Mouse (Mus musculus) heart, embryonic 10.5 days (tissue): ENCODE data around the gene C5ar1. TPM values are rescaled to one million over a fixed set of nuclear protein-coding genes. Genes with fewer than 3 reads are reported as not detected.

ENCODE experiments used
- DNase-seq: peaks from one replicate; pipeline ENCODE4 v3.0.0-alpha.2; 2017; ENCODE audit warnings: low spot score
- H3K27ac ChIP-seq: fragments of 300-500 bp; sonication (generic); 2 replicates; pipeline ENCODE4 v1.5.1; 2016; ENCODE audit warnings: mild to moderate bottlenecking
- H3K27me3 ChIP-seq: fragments of 300-500 bp; sonication (generic); 2 replicates; pipeline ENCODE4 v1.6.1; 2016; ENCODE audit warnings: mild to moderate bottlenecking; ENCODE audit not compliant: poor library complexity, insufficient read depth, severe bottlenecking
- H3K36me3 ChIP-seq: fragments of 300-500 bp; sonication (generic); 2 replicates; pipeline ENCODE4 v1.6.1; 2016; ENCODE audit warnings: mild to moderate bottlenecking, moderate library complexity
- H3K4me1 ChIP-seq: fragments of 300-500 bp; sonication (generic); 2 replicates; pipeline ENCODE4 v1.6.1; 2016; ENCODE audit warnings: mild to moderate bottlenecking
- H3K4me3 ChIP-seq: fragments of 300-500 bp; sonication (generic); 2 replicates; pipeline ENCODE4 v1.5.1; 2016; ENCODE audit warnings: mild to moderate bottlenecking, moderate library complexity
- H3K9me3 ChIP-seq: fragments of 300-500 bp; sonication (generic); 2 replicates; pipeline ENCODE4 v1.6.1; 2016; ENCODE audit warnings: mild to moderate bottlenecking, moderate library complexity
- WGBS: fragments of 180-500 bp; shearing (Covaris S2); methylation state at CpG from one replicate; pipeline ENCODE4 v1.1.7; 2016; 5-methylcytosine and 5-hydroxymethylcytosine counted together
- polyA plus RNA-seq: library from polyadenylated mRNA; unstranded; fragments of >200 nt; fragmentation: Nextera tagmentation; extraction: Ambion mirVana; gene quantifications from 2 replicates; pipeline ENCODE4 v1.2.1, GENCODE M21; 2016

Gene C5ar1
- polyA plus RNA-seq, 1 experiment from 2014 or later = 1.0 TPM

DNA sequence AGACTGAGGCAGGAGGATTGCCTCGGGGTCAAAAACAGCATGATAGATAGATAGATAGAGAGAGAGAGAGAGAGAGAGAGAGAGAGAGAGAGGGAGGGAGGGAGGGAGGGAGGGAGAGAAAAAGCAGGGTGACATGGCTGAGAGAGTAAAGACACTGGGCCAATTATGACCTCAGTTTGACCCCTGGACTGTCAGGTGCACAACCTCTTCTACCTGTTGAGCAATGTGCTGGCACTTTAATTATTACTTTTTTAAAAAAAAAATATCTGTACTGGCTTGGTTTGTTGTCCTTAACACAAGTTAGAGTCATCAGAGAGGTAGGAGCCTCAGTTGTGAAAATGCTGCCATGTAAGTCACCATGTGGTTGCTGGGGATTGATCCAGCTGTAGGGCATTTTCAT is 28.5 kb upstream of the C5ar1 start:
- no peak for DNase-seq
- H3K9me3 ChIP-seq = no peaks in the 10 kb centered on the region
- no peak overlapping the region for H3K4me3 ChIP-seq
- H3K4me1 ChIP-seq = peaks cover 11% of the 10 kb centered on the region; the same call in 1 of the 2 replicates
- H3K27ac ChIP-seq = no peak overlapping the region
- H3K27me3 ChIP-seq = no peaks in the 10 kb centered on the region
- H3K36me3 ChIP-seq = peaks cover 16% of the 10 kb centered on the region
- 72% methylated on average over 1 of the region's 1 CpGs for whole genome bisulfite sequencing

DNA sequence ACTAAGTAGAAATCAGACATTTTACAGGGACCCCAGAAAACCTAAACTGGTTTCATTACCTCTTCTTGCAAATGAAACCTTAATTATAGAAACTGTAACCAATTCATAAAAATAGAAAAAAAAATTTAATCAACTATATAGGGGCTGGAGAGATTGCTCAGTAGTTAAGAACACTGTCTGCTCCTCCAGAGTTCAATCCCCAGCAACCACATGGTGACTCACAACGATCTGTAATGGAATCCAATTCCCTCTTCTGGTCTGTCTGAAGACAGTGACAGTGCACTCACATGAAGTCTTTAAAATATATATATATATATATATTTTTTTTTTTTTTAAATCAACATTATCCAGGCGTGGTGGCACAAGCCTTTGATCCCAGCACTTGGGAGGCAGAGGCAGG is 27.7 kb upstream of the C5ar1 start:
- Histone ChIP-seq H3K27ac (peak overlapping the region; percentile 98), H3K36me3 (peaks cover 24% of the 10 kb centered on the region), H3K4me3 (peak overlapping the region; percentile 71), H3K27me3 (no peaks in the 10 kb centered on the region), H3K9me3 (no peaks in the 10 kb centered on the region), H3K4me1 (peaks cover 11% of the 10 kb centered on the region; the same call in 1 of the 2 replicates)
- DNase-seq = no peak
- 80% methylated on average over 2 of the region's 2 CpGs for WGBS

DNA sequence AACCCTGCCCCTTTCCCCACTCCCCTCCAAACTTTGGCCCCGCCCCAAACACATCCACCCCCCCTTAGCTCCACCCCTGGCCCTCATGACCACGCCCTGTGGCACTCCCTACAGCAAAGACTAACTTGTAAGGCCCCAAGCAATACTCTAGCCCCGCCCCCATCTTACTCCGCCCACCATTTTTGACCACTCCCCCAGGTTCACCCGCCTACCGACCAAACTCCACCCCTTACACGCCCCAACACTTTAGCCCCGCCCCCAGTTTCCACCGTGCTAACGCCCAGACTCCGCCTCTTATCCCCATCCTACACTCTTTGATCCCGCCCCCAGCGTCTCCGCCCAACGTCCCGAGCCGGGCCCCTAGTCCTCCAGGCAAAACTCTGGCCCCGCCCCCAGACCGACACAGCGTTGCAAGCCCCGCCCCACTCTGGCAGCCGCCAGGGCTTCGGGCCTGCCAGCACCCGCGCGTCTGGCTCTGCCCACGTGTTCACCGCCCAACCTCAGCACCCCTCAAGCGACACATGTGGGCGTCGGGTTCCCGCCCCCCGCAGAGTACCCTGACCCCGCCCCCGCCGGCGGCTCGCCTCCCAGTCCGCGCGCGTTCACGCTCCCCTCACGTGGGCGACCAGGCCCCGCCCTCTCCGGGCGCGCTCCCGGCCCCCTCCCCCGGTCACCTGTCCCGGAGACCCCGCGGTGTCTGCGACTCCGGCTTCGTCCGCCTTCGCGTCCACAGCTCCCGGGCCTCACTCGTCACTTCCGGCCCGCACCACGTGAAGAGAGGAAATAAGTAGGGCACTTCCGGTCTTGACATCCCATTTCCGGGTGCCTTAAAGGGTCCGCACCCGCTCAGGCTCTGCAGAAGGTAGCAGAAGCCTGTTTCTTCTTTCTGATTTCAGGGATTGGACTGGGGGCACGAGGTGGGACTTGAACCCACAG is 27.0 kb upstream of the C5ar1 start, which contains the start of gene Ccdc9:
Gene Ccdc9, minus strand, starts transcription at position 770 of the 936 bp plus-strand sequence.
- peak within 1 kb of the TSS; percentile 98 for H3K27ac ChIP-seq
- H3K27me3 ChIP-seq = no peaks in the 10 kb centered on the region
- no peaks in the 10 kb centered on the region for H3K9me3 ChIP-seq
- peaks cover 11% of the 10 kb centered on the region; the same call in 1 of the 2 replicates for H3K4me1 ChIP-seq
- WGBS = 1% methylated on average over 69 of the region's 70 CpGs
- peaks cover 31% of the 10 kb centered on the region for H3K36me3 ChIP-seq
- peak within 1 kb of the TSS; percentile 71 for H3K4me3 ChIP-seq
- peak; percentile 100 for DNase-seq

DNA sequence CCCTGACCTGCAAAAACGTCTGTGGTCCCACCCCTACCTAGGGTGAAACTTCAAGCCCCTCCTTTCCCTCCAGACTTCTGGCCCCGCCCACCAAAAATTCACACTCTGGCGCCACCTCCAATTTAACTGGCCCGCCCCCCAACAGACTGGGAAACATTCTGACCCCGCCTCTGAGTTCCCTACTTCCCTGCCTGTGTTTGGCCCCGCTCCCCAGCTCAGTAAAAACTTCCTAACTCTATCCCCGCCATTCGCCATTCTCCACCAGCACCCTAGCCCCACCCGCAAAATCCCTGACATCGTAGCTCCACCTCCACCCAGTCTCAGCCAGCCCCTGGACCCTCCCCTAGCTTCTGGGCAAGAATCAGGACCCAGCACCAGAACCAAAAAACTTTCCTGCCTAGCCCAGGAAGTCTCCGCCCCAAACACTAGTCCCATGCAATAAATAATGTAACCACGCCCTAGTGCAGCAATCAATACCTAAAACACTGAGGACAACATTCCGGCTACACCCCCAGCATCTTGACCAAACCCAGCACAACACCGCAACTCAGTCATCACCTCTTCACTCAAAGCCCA is 26.2 kb upstream of the C5ar1 start:
- Histone ChIP-seq H3K27ac (peak overlapping the region; percentile 98; the same call in 1 of the 2 replicates), H3K36me3 (peaks cover 38% of the 10 kb centered on the region), H3K4me1 (peaks cover 11% of the 10 kb centered on the region; the same call in 1 of the 2 replicates), H3K9me3 (no peaks in the 10 kb centered on the region), H3K4me3 (peak overlapping the region; percentile 71), H3K27me3 (no peaks in the 10 kb centered on the region)
- DNase-seq = peak; percentile 83
- 5% methylated on average over 14 of the region's 14 CpGs for WGBS

DNA sequence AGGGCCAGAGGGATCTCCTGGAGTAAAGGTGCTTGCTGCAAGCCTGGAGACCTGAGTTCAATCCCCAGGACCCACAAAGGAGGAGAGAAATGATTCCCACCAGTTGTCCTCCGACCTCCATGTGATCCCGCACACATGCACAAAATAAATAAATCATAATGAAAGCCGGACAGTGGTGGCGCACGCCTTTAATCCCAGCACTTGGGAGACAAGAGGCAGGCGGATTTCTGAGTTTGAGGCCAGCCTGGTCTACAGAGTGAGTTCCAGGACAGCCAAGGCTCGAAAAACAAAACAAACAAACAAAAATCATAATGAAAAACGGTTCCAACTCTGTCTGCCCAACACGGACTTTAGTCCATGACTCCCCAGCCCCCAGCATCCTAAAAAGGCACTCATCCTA is 25.6 kb upstream of the C5ar1 start:
- no peaks in the 10 kb centered on the region for H3K9me3 ChIP-seq
- peak overlapping the region; percentile 71 for H3K4me3 ChIP-seq
- 0 out of 2 replicates have a peak overlapping the region, but pooled peaks have one; percentile 98 for H3K27ac ChIP-seq
- H3K4me1 ChIP-seq = peaks cover 11% of the 10 kb centered on the region; the same call in 1 of the 2 replicates
- no peaks in the 10 kb centered on the region for H3K27me3 ChIP-seq
- no peak for DNase-seq
- peaks cover 44% of the 10 kb centered on the region for H3K36me3 ChIP-seq
- 72% methylated on average over 9 of the region's 9 CpGs for WGBS

DNA sequence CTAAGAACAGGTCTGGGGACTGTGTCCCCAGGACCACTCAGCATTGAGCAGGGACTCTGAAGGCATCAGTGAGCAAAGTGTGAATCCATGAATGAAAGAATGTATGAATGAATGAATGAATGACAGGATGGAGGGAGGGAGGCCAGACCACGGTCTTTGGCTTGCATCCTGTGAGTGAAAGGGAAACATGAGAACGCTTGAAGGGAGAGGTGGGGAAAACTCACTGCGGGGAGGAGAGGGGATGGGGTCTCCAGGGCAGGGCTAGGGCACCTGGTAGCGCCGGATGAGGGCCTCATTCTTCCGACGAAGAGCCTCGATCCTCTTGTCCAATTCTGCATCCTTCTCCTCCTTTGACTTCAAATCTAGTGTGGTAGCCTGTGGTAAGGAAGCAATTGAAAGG is 24.7 kb upstream of the C5ar1 start:
- no peaks in the 10 kb centered on the region for H3K9me3 ChIP-seq
- H3K4me1 ChIP-seq = peaks cover 11% of the 10 kb centered on the region; the same call in 1 of the 2 replicates
- no peak for DNase-seq
- H3K36me3 ChIP-seq = peaks cover 50% of the 10 kb centered on the region
- WGBS = 84% methylated on average over 8 of the region's 8 CpGs
- no peak overlapping the region for H3K27ac ChIP-seq
- no peaks in the 10 kb centered on the region for H3K27me3 ChIP-seq
- no peak overlapping the region for H3K4me3 ChIP-seq

DNA sequence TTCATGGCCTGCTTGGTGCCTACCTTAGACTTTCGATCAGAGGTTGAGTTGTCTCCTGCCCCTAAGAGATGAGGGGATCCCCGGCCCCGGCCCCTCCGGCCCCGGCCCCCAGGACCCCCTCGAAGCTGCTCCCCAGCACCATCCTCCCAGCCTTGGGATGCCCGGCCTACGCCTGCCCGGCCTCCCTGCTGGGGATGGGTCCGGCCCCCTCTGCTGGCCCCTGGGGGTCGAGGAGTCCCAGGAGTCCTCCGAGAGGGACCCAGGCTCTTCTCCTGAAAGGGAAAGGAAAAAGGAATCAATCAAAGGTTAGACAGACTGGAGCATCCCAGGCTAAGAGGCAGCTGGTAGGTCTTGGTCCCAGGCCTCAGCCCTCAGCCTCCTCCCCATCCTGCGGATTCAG is 23.0 kb upstream of the C5ar1 start:
- no peak for DNase-seq

DNA sequence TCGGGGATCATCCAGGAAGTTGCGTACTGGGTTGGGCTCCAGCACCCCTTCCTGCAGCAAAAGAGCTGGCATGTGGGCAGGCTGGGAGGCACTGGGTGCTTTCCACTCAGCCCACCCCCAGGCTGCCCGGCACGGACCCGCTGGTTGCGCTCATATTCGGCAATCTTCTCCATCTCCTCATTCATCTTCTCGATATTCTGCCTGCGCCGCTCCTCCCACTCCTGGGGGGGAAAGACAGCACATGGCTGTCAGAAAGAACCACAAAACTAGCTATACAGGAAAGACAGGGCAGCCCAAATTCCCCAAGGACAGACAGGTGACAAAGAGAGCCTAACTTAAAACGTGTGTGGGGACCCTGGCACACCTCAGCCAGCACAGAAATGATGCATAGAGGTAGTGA is 21.4 kb upstream of the C5ar1 start:
- Histone ChIP-seq H3K9me3 (no peaks in the 10 kb centered on the region), H3K36me3 (peaks cover 82% of the 10 kb centered on the region), H3K27ac (no peak overlapping the region), H3K4me3 (no peak overlapping the region), H3K4me1 (peaks cover 11% of the 10 kb centered on the region; the same call in 1 of the 2 replicates), H3K27me3 (no peaks in the 10 kb centered on the region)
- WGBS = 90% methylated on average over 11 of the region's 11 CpGs
- no peak for DNase-seq

More for the DNA sequence above, 23.0 kb upstream of the C5ar1 start:
- Histone ChIP-seq H3K4me3 (no peak overlapping the region), H3K9me3 (no peaks in the 10 kb centered on the region), H3K4me1 (peaks cover 11% of the 10 kb centered on the region; the same call in 1 of the 2 replicates), H3K27me3 (no peaks in the 10 kb centered on the region), H3K27ac (no peak overlapping the region), H3K36me3 (peaks cover 65% of the 10 kb centered on the region)
- 92% methylated on average over 13 of the region's 13 CpGs for WGBS

DNA sequence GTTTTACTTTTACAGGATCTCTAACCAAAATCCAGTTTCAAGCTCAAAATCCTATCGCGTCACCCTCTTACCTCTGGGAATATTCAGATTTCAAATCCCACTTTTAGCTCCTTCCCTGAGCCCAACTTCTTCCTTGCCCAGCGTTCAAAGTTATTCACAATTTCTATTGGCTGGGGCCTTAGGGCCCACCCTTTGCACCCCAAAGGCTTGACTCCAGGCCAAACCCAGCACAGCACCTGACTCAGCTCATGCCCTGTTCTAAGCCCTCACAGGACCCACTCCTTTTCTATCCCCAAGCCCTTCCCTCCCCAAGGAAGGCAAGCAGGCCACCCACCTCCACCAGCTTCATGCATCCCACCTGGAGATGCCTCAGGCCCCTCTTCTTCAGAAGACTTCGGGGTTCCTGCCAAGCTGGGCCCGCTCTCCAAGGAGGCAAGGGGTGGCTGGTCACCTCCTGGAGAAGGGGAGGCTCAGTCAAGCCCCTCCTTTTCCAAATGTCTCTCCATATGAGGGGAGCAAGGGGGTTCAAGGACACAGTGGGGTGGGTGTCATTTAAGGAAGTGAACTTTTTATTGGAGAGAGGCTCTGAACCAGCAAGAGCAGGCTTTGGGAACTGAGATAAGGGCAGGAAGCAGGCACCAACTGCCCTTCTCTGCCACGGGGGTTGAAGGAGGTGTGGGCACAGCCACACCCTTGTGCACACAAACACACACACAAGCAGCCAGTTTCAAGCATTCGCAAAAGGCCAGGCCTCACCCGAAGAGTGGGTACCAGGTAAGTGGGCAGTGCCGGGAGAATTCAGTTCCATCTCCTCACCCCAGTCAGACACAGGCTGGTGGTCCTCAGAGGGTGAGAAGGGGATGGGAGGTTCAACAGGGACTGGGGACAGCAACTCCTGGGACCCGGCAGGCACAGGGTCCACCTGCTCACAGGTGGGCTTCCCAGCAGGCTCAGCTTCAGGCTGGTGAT is 15.9 kb upstream of the C5ar1 start:
- H3K36me3 ChIP-seq = peaks cover 48% of the 10 kb centered on the region
- 83% methylated on average over 10 of the region's 10 CpGs for WGBS
- no peaks in the 10 kb centered on the region for H3K9me3 ChIP-seq
- no peak overlapping the region for H3K27ac ChIP-seq
- H3K4me3 ChIP-seq = peak overlapping the region; percentile 79
- H3K27me3 ChIP-seq = peaks cover 5% of the 10 kb centered on the region; the same call in 1 of the 2 replicates
- peaks cover 28% of the 10 kb centered on the region for H3K4me1 ChIP-seq
- DNase-seq = no peak

DNA sequence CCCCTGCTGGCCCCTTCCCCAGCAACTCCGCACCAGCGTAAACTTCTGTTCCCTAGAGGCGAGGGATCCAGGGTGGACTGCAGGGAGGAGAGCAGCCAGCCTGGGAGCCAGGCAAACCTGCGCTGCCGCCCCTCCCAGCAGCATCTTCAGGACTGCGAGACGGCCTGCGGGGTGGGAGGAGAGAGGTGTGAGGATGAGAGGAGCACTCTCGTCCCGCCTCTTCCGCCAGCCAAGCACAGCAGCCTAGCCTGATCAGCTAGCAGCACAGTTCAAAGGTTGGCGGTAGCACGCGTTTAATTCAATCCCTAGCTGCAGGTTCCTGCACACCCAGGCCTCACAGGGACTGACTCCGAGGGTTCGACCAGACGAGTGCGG is 14.4 kb upstream of the C5ar1 start:
- Histone ChIP-seq H3K9me3 (no peaks in the 10 kb centered on the region), H3K4me3 (peak overlapping the region; percentile 79), H3K27me3 (peaks cover 16% of the 10 kb centered on the region; the same call in 1 of the 2 replicates), H3K36me3 (peaks cover 38% of the 10 kb centered on the region), H3K27ac (peak overlapping the region; percentile 93), H3K4me1 (peaks cover 28% of the 10 kb centered on the region)
- WGBS = under 1% methylated on average over 18 of the region's 18 CpGs
- peak; percentile 95 for DNase-seq

DNA sequence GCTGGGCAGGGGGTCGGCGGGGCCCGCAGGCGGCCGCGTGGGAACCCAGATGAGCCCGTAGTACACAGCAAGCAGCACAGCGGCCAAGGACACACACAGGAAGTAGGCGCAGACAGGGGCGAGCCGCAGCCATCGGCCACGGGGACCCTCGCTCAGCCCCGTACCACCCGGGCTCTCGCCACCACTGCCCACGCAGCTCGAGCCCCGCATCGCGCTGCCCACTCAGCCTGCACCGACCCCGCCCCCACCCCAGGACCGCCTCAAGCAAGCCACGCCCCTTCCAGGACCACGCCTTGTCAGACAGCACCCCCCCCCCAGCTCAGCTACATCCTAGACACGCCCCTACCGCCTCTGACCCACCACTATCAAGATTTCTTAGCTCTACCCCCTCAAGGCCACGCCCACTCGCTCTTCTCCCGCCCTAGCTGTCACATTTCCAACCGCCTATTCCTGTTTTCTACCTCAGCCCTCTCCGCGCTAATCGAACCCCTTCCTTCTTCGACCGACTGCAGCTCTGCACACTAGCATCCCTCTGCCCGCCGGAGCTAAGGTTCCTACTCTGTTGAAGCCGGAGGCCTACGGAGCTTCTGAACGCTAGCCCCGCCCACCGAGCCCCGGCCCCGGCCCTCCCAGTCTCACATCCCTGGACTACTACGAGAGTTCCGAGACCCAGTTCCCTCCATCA is 13.9 kb upstream of the C5ar1 start, which contains the start of gene Inafm1:
Gene Inafm1, minus strand, starts transcription at position 537 of the 685 bp plus-strand sequence.
- Histone ChIP-seq H3K9me3 (no peaks in the 10 kb centered on the region), H3K4me1 (peaks cover 28% of the 10 kb centered on the region), H3K4me3 (peak within 1 kb of the TSS; percentile 79), H3K27me3 (peaks cover 16% of the 10 kb centered on the region; the same call in 1 of the 2 replicates), H3K36me3 (peaks cover 34% of the 10 kb centered on the region), H3K27ac (peak within 1 kb of the TSS; percentile 93)
- WGBS = 1% methylated on average over 40 of the region's 49 CpGs
- DNase-seq = peak; percentile 98
